Mouse (Mus musculus): Measurements from ENCODE around the gene Dad1.

DNA sequence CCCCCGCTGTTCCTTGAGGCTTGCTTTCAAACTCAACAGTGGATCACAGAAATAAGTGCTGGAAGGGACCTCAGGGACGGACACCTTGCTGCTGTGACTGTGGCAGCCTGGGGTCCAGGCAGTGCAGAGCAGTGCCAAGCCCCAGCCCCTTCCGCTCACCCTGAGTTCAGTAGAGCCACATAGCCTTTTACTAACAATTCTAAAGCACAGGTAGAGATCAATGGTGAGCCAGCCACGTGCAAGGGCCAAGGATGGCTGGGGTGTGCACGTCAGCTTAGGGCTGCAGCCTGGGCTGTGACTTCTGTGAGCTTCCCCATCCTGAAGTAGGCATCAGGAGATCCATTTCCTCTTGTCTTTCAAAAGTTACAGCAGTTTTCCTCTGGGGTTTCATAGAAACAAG, 42.1 kb downstream of the Dad1 start:
- no peak for TF ChIP-seq CTCF (IDR thresholded peaks at IDR 0.05; ENCODE audit: low read depth, low read length)
- no peak for TF ChIP-seq TAL1 (conservative IDR thresholded peaks at IDR 0.05; ENCODE audit: low read depth, low read length)

Measured in G1E (cell line).